Comparison of ENCODE assay signal across 11 mouse cellular contexts in genomic region chr2:180099529-180099928, GRCm38 (mm10). TPM values are rescaled to one million over a fixed set of nuclear protein-coding genes. Genes with fewer than 3 reads are reported as not detected.
DNase-seq lines count a peak whose midpoint lies in the region; ATAC-seq lines count a peak whose summit lies in the region.
"Had no signal": no experiment of that assay in that cellular context is flagged by ENCODE, and none has a peak within 500 bp of the region (broad histone marks: within the 10 kb centered on the region; RNA-seq: fewer than 3 reads in every experiment).

No protein-coding gene starts in this region.

- ATAC-seq in heart, embryonic 11.5 days (replicated peaks; ENCODE audit: insufficient number of reproducible peaks, low FRiP score, low TSS enrichment), result no peak
- no peak for ATAC-seq in midbrain, embryonic 13.5 days

- H3K36me3 ChIP-seq in heart, embryonic 11.5 days (ENCODE audit: control insufficient read depth, insufficient read depth, low read length), result no peaks in the 10 kb centered on the region
- H3K36me3 ChIP-seq in midbrain, embryonic 13.5 days, result no peaks in the 10 kb centered on the region; the same call in 1 of the 2 replicates
- H3K36me3 ChIP-seq: heart, embryonic 15.5 days had no signal

- H3K27me3 ChIP-seq in heart, embryonic 11.5 days (ENCODE audit: control insufficient read depth, insufficient read depth, low read length), result peaks cover 76% of the 10 kb centered on the region
- H3K27me3 ChIP-seq in midbrain, embryonic 13.5 days, result peaks cover 49% of the 10 kb centered on the region

- DNase-seq in heart, adult 18-20 months, result no peak
- peak; percentile 26 for DNase-seq in right cerebral cortex, postnatal 14 days
- no peak for DNase-seq in right cerebral cortex, postnatal 36 days (ENCODE audit: low spot score in 2 of 2)
- no peak for DNase-seq in adrenal gland, adult 2 months
- no peak for DNase-seq in cerebellum, adult 11-12 months
- no peak for DNase-seq in T-cell, adult 2 months (ENCODE audit: low spot score)
- DNase-seq: lung, postnatal 14 days had no signal

- H3K4me1 ChIP-seq in heart, embryonic 11.5 days (ENCODE audit: control insufficient read depth, insufficient read depth, low read length), result peaks cover 9% of the 10 kb centered on the region
- peaks cover 57% of the 10 kb centered on the region for H3K4me1 ChIP-seq in midbrain, embryonic 13.5 days (replicated peaks)

- H3K9me3 ChIP-seq in heart, embryonic 11.5 days (replicated peaks; ENCODE audit: control insufficient read depth, low read length), result no peaks in the 10 kb centered on the region
- no peaks in the 10 kb centered on the region for H3K9me3 ChIP-seq in midbrain, embryonic 13.5 days
- H3K9me3 ChIP-seq: heart, embryonic 15.5 days had no signal

- no peak overlapping the region for H3K4me3 ChIP-seq in heart, embryonic 11.5 days (ENCODE audit: low read depth, low read length)
- H3K4me3 ChIP-seq in midbrain, embryonic 13.5 days (replicated peaks), result no peak overlapping the region
- H3K4me3 ChIP-seq: heart, embryonic 15.5 days; left cerebral cortex, adult 2 months had no signal

- peak overlapping the region; percentile 6; the same call in 1 of the 2 replicates for H3K4me2 ChIP-seq in heart, embryonic 11.5 days
- peak overlapping the region; percentile 13; the same call in 1 of the 2 replicates for H3K4me2 ChIP-seq in midbrain, embryonic 13.5 days (replicated peaks)
- H3K4me2 ChIP-seq: heart, embryonic 15.5 days had no signal

- H3K27ac ChIP-seq in heart, embryonic 11.5 days (ENCODE audit: low read depth, low read length), result no peak overlapping the region
- H3K27ac ChIP-seq in midbrain, embryonic 13.5 days, result no peak overlapping the region
- H3K27ac ChIP-seq: heart, embryonic 15.5 days; left cerebral cortex, adult 2 months had no signal

- 7% methylated on average over 15 of the region's 15 CpGs for WGBS in heart, embryonic 11.5 days (ENCODE audit: insufficient replicate concordance)
- 5% methylated on average over 15 of the region's 15 CpGs for WGBS in midbrain, embryonic 13.5 days

- H3K9ac ChIP-seq in heart, embryonic 11.5 days (ENCODE audit: low read depth, low read length), result no peak overlapping the region
- peak overlapping the region; percentile 36; the same call in 1 of the 2 replicates for H3K9ac ChIP-seq in midbrain, embryonic 13.5 days (replicated peaks)
- H3K9ac ChIP-seq: heart, embryonic 15.5 days had no signal

RNA-seq across cellular contexts. Expression of gene Hrh3, which starts 4.8 kb away (rescaled TPM):
- not detected in 2 replicates for polyA plus RNA-seq in heart, embryonic 11.5 days (2014; fragmentation: Nextera tagmentation; extraction: Ambion mirVana)
- not detected for total RNA-seq in heart, adult 18-20 months (2021)
- 4.4 and 5.1 TPM in 2 replicates for polyA plus RNA-seq in midbrain, embryonic 13.5 days (2015; fragmentation: Nextera tagmentation; extraction: Ambion mirVana)
- total RNA-seq in adrenal gland, adult 2 months (2021), result not detected
- 0.16 and 0.86 TPM in 2 replicates for polyA plus RNA-seq in adrenal gland, adult 2 months (2012; rRNA removed)
- polyA plus RNA-seq: heart, embryonic 15.5 days had no signal

RNA-seq across cellular contexts. Expression of gene Osbpl2, which starts 19.6 kb away (rescaled TPM):
- polyA plus RNA-seq in heart, embryonic 11.5 days (2014; fragmentation: Nextera tagmentation; extraction: Ambion mirVana), result 33.4 and 36.1 TPM in 2 replicates
- 10 to 100 TPM; 32.9 to 36.0 TPM for total RNA-seq in heart, adult 18-20 months (2021)
- 60.6 and 66.1 TPM in 2 replicates for polyA plus RNA-seq in midbrain, embryonic 13.5 days (2015; fragmentation: Nextera tagmentation; extraction: Ambion mirVana)
- 10 to 100 TPM; 41.8 to 42.3 TPM for total RNA-seq in adrenal gland, adult 2 months (2021)
- polyA plus RNA-seq in adrenal gland, adult 2 months (2012; rRNA removed), result 15.8 and 21.7 TPM in 2 replicates

RNA-seq across cellular contexts. Expression of gene Mtg2, which starts 29.1 kb away (rescaled TPM):
- 24.6 and 27.3 TPM in 2 replicates for polyA plus RNA-seq in heart, embryonic 11.5 days (2014; fragmentation: Nextera tagmentation; extraction: Ambion mirVana)
- 10 to 100 TPM; 27.3 to 31.7 TPM for total RNA-seq in heart, adult 18-20 months (2021)
- 37.1 and 37.3 TPM in 2 replicates for polyA plus RNA-seq in midbrain, embryonic 13.5 days (2015; fragmentation: Nextera tagmentation; extraction: Ambion mirVana)
- 10 to 100 TPM; 13.5 to 22.2 TPM for total RNA-seq in adrenal gland, adult 2 months (2021)
- 12.4 and 13.1 TPM in 2 replicates for polyA plus RNA-seq in adrenal gland, adult 2 months (2012; rRNA removed)

RNA-seq across cellular contexts. Expression of gene Ss18l1, which starts 57.2 kb away (rescaled TPM):
- 2.3 and 4.8 TPM in 2 replicates for polyA plus RNA-seq in heart, embryonic 11.5 days (2014; fragmentation: Nextera tagmentation; extraction: Ambion mirVana)
- total RNA-seq in heart, adult 18-20 months (2021), result 1 to 10 TPM; 1.9 TPM
- 51.2 and 54.8 TPM in 2 replicates for polyA plus RNA-seq in midbrain, embryonic 13.5 days (2015; fragmentation: Nextera tagmentation; extraction: Ambion mirVana)
- total RNA-seq in adrenal gland, adult 2 months (2021), result 10 to 100 TPM in 1 of 2 experiments, 1 to 10 TPM in 1; 6.7 to 11.8 TPM
- polyA plus RNA-seq in adrenal gland, adult 2 months (2012; rRNA removed), result 14.2 and 18.1 TPM in 2 replicates

RNA-seq across cellular contexts. Expression of gene Psma7, which starts 57.3 kb away (rescaled TPM):
- 495 and 521 TPM in 2 replicates for polyA plus RNA-seq in heart, embryonic 11.5 days (2014; fragmentation: Nextera tagmentation; extraction: Ambion mirVana)
- total RNA-seq in heart, adult 18-20 months (2021), result 100 to 1,000 TPM; 151 to 161 TPM
- polyA plus RNA-seq in midbrain, embryonic 13.5 days (2015; fragmentation: Nextera tagmentation; extraction: Ambion mirVana), result 676 and 705 TPM in 2 replicates
- total RNA-seq in adrenal gland, adult 2 months (2021), result 100 to 1,000 TPM; 212 to 248 TPM
- 91.7 and 121 TPM in 2 replicates for polyA plus RNA-seq in adrenal gland, adult 2 months (2012; rRNA removed)
